Mouse (Mus musculus): ENCODE measurements around the gene Slc9a9.

- TF ChIP-seq CTCF (IDR thresholded peaks at IDR 0.05; ENCODE audit: extremely low read depth, insufficient read depth, low read length) (no peak), POLR2A (IDR thresholded peaks at IDR 0.05; ENCODE audit: extremely low read depth, insufficient read depth, low read length) (no peak)
Measured at GRCm38 (mm10) chr9:95185840-95186239, 516.1 kb downstream of the Slc9a9 start.
